Mouse (Mus musculus) thymus, adult 2 months (tissue): ENCODE data around the gene Galnt10. TPM values are rescaled to one million over a fixed set of nuclear protein-coding genes. Genes with fewer than 3 reads are reported as not detected.
A peak's percentile ranks its signal among the peaks of the same experiment; 100 is the strongest.

ENCODE experiments used
- DNase-seq: peaks from one replicate; pipeline ENCODE4 v3.0.0; 2021
- H3K27ac ChIP-seq: fragments of 200-500 bp; 2 replicates; pipeline ENCODE4 v1.5.1; 2012; ENCODE audit warnings: low read length, control low read depth; ENCODE audit not compliant: control insufficient read depth, insufficient read depth
- H3K27me3 ChIP-seq: fragments of 200-500 bp; 2 replicates; pipeline ENCODE4 v1.6.1; 2012; ENCODE audit warnings: mild to moderate bottlenecking, low read length, moderate library complexity, mixed read lengths; ENCODE audit not compliant: control insufficient read depth, insufficient read depth
- H3K36me3 ChIP-seq: fragments of 200-500 bp; 2 replicates; pipeline ENCODE4 v1.6.1; 2012; ENCODE audit warnings: mild to moderate bottlenecking, low read length, moderate library complexity; ENCODE audit not compliant: control insufficient read depth, insufficient read depth
- H3K4me1 ChIP-seq: fragments of 200-500 bp; replicated peaks from 2 replicates; pipeline ENCODE4 v1.6.1; 2012; ENCODE audit warnings: low read length; ENCODE audit not compliant: control insufficient read depth, insufficient read depth
- H3K4me3 ChIP-seq: fragments of 200-500 bp; 2 replicates; pipeline ENCODE4 v1.5.1; 2012; ENCODE audit warnings: mild to moderate bottlenecking, low read length, control low read depth, moderate library complexity; ENCODE audit not compliant: control insufficient read depth, insufficient read depth
- CTCF ChIP-seq: fragments of 200-500 bp; IDR thresholded peaks from 2 replicates; pipeline ENCODE4 v1.5.1; 2012; ENCODE audit warnings: mild to moderate bottlenecking, control low read depth, low read length, moderate library complexity, borderline replicate concordance; ENCODE audit not compliant: control insufficient read depth, poor library complexity, insufficient read depth; ENCODE audit errors: extremely low read depth
- POLR2A ChIP-seq: fragments of 200-500 bp; IDR thresholded peaks from 2 replicates; pipeline ENCODE4 v1.6.1; 2012; ENCODE audit warnings: mild to moderate bottlenecking, low read length, control low read depth, moderate library complexity; ENCODE audit not compliant: control insufficient read depth, poor library complexity, insufficient read depth; ENCODE audit errors: extremely low read depth
- WGBS: fragments of 180-500 bp; shearing (Covaris S2); methylation state at CpG from one replicate; pipeline ENCODE4 v1.1.7; 2018; 5-methylcytosine and 5-hydroxymethylcytosine counted together
- polyA plus RNA-seq: library from polyadenylated mRNA; depleted of rRNA; stranded (reverse); fragments of >200 nt; gene quantifications from 2 replicates; pipeline ENCODE4 v1.2.3, GENCODE M21; 2012

Galnt10 gene
- polyA plus RNA-seq, 1 experiment = 28.0 TPM

DNA sequence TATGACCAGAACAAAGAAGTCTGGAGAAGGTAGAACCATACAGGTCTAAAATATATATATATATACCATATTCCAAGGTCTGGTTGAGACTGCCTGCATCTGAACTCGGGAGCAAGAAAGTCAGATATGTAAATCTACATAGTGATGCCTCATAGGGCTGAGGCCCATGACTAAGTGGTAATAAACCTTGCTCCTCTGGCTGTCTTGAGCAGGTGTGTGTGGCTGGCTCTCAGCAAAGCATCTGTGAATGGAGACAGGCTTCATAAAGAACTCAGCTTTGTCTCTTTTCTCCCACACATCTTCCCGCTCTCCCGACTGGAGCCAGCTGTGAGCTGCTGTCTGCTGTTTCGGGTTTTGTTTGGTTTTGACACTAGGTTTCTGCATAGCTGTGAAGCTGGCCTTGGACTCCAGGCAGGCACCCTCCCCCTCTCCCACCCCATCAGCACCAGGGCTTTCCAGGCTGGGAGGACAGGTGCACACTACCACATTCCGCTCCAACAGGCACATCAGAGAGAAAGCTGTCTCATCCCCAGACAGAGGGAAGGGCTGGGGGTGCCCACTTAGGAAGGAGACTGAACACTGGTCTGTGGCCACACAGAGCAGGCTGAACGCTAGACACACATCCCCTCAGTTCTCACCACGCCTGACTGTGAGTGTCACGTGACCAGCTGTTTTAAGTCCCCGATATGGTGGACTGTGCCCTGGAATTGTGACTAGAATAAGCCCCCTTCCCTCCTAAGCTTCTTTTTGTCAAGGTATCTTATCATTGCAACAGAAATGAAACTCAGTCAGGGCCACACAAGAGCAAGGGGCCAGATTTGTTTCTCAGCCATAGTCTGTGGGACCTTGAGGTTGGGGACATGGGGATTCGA lies 87.4 kb downstream of the Galnt10 start:
- Histone ChIP-seq H3K4me3 (no peak overlapping the region), H3K36me3 (no peaks in the 10 kb centered on the region), H3K27ac (no peak overlapping the region), H3K27me3 (no peaks in the 10 kb centered on the region), H3K4me1 (no peaks in the 10 kb centered on the region)
- whole genome bisulfite sequencing = 84% methylated on average over 10 of the region's 10 CpGs
- TF ChIP-seq POLR2A (no peak), CTCF (no peak)
- no peak for DNase-seq

- no peak overlapping the region for H3K4me3 ChIP-seq
- H3K36me3 ChIP-seq = no peaks in the 10 kb centered on the region
- H3K27ac ChIP-seq = no peak overlapping the region
- TF ChIP-seq POLR2A (no peak), CTCF (peak; percentile 67; the same call in 1 of the 2 replicates)
- no peaks in the 10 kb centered on the region for H3K27me3 ChIP-seq
- WGBS = 95% methylated on average over 19 of the region's 19 CpGs
- peak; percentile 64 for DNase-seq
- H3K4me1 ChIP-seq = no peaks in the 10 kb centered on the region
These were observed 102.2 kb downstream of the Galnt10 start for GRCm38 (mm10) chr11:57747294-57748080.

DNA sequence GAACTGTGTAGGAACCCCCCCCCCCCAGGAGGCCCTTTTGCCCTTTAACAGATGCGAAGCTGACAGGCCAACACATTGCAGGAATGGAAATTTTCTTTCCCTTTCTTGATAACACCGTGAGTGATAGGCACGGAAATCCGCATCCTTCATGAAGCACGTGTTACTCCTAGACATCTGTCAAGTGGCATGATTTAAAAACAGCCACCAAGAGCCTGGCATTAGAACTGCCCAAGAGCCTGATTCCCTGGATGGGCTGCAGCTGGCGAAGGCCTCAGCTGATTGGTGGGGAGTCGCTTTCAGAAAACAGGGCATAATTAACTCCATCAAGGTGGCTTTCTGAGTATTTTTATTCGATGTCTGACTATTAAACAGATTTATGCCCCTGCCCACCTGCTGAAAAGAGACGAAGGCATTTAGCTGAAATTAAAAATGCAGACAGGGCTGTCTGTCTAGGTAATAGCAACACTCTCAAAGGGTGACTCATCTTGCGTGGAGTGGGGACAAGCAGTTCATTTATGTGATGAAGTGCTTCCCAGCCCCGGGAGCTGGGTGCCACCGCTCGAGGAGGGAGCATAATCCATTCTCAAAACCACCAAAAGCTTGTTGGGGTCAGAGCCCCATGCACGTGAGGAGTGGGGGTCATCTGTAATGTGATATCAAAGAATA lies 108.4 kb downstream of the Galnt10 start:
- no peaks in the 10 kb centered on the region for H3K36me3 ChIP-seq
- H3K4me3 ChIP-seq = no peak overlapping the region
- no peaks in the 10 kb centered on the region for H3K27me3 ChIP-seq
- DNase-seq = no peak
- no peak overlapping the region for H3K27ac ChIP-seq
- no peak for TF ChIP-seq CTCF
- TF ChIP-seq POLR2A = no peak
- 96% methylated on average over 14 of the region's 14 CpGs for WGBS
- H3K4me1 ChIP-seq = no peaks in the 10 kb centered on the region

DNA sequence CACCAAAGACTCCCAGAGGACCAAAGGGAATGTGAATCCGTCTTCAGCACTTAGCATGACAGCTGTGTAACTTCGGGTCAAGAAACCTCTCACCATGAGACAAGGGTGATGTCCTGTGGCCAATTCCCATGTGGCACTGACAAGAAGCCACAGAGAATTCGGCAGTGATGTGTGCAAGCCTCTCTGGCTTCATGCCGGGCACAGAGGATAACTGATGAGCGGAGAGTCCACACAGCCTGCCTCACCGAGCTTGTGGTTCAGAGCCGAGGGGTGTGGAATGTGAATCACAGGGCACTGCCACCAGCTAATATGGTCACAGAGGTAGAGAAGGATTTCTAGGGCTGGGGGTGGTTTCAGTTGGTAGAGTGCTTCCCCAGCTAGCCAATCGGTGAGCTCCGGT lies 113.4 kb downstream of the Galnt10 start:
- no peaks in the 10 kb centered on the region for H3K27me3 ChIP-seq
- H3K4me3 ChIP-seq = no peak overlapping the region
- H3K4me1 ChIP-seq = no peaks in the 10 kb centered on the region
- TF ChIP-seq POLR2A = no peak
- 91% methylated on average over 9 of the region's 9 CpGs for WGBS
- DNase-seq = no peak
- H3K27ac ChIP-seq = no peak overlapping the region
- no peaks in the 10 kb centered on the region for H3K36me3 ChIP-seq

DNA sequence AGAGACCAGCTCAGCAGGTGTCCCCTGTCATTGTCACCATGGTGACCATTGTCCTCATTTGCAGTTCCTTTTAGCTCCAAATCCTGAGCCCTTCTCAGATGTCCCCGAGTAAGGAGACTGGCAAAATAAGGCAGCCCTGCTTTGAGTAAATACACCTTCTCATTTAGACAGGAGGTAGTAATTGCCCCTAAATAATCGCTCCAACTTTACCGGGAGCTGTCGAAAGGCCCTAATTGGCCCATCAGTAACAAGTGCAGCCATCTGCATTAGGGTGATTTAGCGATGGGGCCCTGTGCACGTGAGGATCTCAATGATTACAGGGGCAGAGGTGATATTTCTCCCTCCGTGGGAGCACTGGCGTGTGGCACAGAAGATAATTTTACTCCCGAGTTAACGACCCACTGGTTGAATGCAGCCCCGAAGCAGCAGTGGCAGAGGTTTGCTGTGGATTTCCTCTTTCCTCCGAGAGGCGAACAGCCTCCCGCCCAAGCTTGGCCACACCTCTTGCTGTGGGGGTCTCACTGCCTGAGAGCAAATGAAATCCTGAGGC lies 115.3 kb downstream of the Galnt10 start:
- peaks cover 2% of the 10 kb centered on the region; the same call in 1 of the 2 replicates for H3K36me3 ChIP-seq
- no peak overlapping the region for H3K27ac ChIP-seq
- H3K4me1 ChIP-seq = no peaks in the 10 kb centered on the region
- DNase-seq = no peak
- no peaks in the 10 kb centered on the region for H3K27me3 ChIP-seq
- TF ChIP-seq CTCF = no peak
- no peak for TF ChIP-seq POLR2A
- WGBS = 33% methylated on average over 14 of the region's 14 CpGs
- no peak overlapping the region for H3K4me3 ChIP-seq

DNA sequence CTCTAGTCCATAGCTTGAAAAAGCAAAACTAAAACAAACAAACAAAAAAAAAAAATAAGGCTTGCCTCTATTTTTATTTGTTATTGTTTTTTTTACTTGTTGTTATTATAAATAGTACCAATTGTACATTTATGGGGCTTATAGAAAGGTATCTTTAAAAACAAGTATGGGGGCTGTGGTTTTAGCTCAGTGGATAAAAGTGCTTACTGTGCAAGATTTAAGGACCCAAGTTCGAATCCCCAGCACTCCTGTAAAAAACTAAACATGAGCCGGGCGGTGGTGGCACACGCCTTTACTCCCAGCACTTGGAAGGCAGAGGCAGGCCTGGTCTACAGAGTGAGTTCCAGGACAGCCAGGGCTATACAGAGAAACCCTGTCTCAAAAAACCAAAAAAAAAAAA lies 116.1 kb downstream of the Galnt10 start:
- no peaks in the 10 kb centered on the region for H3K4me1 ChIP-seq
- no peak overlapping the region for H3K4me3 ChIP-seq
- peaks cover 4% of the 10 kb centered on the region; the same call in 1 of the 2 replicates for H3K36me3 ChIP-seq
- H3K27me3 ChIP-seq = no peaks in the 10 kb centered on the region
- WGBS = over 99% methylated on average over 4 of the region's 4 CpGs
- no peak overlapping the region for H3K27ac ChIP-seq
- TF ChIP-seq POLR2A = no peak
- TF ChIP-seq CTCF = no peak
- DNase-seq = no peak
